Mouse (Mus musculus) layer of hippocampus, adult 9-10 months (tissue): ENCODE data around the gene Rbp4.

Experiments
- DNase-seq: peaks from one replicate; pipeline ENCODE4 v3.0.0; 2022; ENCODE audit warnings: low spot score

The Rbp4 gene

DNA sequence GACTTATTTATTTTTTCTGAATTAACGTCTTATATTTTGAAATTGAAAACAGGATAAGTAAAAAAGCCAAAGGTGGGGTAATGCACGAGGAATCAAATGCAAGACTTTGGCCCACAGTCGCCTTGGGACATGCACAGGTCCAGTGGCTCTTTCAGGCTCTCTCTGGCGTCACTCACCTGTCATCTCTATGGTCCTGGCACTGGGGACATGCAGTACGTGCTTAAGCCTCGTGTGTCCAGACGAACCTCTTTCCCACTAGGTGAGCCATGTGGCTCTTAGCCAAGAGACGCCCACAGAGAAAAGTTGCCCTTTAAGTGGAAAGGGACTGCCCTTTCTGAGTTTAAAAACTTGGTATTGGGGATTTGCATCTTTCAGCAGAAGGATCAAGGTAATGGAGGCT, 35.7 kb downstream of the Rbp4 start:
- DNase-seq: no peak

DNA sequence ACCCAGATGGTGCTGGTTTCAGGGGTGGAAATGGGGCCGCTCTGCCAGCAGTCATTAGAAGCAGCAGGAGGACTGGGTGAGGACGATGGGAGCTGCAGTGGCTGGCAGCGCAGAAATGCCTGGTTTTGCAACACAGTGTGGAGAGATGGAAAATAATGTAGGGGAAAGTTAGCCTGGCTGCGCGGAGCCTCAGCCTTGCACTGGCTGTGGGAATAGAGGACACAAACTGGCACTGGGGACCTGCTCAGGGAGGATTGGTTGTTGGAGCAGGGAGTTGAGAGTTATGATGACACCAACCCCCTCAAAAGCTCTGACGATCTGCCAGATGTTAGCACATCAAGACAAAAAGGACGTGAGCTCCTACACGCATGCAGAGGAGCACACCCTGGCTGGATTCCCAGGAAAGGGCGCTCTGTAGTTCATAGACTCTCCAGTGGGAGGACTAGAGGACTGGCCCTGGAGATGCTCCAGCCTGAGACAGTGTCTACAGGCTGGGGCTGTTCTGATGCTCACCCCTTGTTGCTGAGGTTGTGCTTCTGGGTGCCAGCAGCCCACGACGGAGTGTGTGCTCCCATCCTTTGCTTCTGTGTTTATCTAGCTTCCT, 38.0 kb downstream of the Rbp4 start:
- DNase-seq: peak; percentile 17

DNA sequence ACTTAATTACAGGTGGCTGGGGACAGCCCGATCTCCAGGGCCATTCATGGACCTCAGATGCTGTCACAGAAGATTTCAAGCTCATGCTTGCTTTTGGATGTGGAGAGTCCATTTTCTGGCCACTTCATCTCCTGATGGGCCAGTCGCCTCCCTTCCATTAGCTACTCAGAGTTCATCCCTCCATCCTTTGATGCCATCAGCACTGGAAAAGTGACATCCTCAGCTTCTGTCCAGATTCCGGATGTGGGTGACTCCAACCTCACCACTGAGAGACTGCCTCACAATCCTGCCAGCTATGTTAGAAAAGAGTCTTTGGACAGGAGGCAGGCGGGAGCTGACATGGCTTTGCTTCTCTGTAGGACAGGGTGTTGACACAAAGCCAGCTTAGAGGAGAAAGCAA, 39.2 kb downstream of the Rbp4 start:
- DNase-seq: no peak

DNA sequence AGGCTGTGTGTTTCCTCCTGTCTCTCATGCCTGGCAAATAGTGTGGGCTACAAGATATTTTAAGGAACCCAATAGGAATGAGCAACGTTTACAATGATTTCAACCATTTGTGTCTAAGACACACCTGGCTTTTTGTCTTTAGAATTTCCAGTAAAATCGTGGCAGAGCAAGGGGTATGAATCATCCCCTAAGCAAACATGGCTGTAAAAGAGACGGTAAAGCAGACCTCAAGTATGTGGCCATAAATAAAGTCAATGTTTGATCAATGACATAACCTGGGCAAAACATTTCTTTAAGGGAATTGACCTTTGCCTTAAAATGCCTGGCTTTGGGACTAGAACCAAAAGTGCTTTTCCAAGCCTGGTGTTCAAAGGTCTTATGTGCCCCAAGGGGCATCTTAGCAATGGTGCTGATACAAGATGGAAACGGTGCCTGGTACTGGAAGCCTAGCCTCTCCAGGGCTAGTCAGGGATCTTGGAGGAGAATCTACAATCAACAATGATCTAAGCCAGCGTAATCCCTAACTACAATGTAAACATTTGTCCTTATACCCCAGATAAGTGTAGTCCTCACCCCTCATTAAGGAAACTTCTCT, 42.1 kb downstream of the Rbp4 start:
- no peak for DNase-seq

DNA sequence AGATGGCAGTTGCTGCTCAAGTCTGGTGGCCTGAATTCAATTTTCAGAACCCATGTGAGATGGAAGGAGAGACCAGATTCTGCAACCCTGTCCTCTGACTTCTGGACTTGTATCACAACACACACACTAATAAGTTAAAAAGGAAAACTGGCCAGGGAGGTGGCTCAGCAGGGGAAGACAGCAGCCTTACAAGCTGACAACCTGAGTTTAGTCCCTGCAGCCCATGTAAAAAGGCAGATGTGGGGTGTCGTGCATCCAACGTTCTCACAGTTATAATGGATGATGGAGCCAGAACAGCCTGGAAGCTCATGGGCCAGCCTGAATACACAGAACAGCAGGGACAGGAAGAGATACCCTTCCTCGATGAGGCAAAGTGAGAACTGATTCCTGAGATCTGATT, 43.7 kb downstream of the Rbp4 start:
- no peak for DNase-seq

DNA sequence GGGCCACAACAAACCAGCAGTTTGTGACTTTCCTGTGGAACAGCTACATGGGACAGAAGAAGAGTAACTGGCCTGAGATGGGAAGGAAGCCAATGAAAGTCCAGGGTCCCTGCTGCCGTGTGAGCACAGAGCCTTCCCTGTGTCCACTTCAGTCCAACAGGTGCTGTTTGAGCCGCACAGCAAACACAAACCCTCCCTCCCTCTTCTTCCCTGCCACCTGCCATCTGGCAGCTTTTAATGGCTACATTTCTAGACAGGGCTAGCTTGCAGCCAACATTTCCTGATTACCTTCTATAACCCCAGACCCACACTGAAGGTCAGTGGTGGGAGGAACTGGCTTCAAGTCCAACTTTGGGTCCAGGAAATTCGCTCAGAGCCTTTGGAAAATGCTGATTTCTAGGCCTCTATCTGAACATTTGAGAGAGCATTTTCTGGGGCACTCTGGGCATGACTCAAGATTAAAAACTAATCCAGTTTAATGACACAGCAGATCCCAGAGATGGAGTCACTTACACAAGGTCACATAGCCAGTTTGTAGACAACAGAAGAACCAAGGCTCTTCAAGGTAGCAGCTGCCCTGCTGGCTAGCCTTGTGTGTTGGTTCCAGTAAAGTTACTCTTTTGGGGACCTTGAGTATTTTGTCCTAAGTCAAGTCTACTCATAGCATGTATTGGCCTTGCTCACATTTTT, 47.1 kb downstream of the Rbp4 start:
- DNase-seq: no peak

DNA sequence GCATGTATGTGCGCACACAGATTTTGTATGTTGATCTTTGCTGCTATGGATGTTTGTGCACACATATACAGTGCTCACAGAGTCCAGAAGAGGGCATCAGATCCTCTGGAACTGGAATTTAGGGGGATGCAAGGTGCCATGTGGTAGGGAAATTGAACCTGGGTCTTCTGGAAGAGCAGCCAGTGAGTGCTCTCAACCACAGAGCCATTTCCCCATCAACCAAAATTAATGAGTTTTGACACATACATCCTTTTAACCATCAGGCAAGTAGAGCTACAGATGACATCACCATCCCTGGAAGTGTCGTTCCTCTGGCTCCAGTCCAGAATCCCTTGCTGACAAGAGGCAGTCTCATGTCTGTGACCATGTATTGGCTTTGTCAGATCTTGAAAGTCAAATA, 48.8 kb downstream of the Rbp4 start:
- no peak for DNase-seq

DNA sequence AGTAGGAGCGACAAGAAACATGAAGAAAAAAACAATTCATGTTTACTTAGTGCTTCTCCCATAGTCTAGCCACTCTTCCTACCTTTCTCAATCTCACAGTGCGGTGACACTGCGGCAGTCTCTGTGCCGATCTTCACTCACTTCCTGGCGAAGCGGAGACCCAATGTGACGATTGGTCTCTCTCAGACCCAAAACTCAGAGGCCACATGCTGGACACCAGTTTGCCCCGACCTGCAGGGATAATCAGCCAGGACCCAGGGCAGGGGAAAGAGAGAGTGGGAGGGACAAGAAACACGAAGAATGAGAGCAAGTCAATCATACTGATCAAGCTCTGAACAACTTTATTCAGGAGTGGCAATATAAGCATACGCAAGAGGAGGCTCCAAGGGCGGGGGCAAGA, 50.0 kb downstream of the Rbp4 start:
- DNase-seq: no peak

DNA sequence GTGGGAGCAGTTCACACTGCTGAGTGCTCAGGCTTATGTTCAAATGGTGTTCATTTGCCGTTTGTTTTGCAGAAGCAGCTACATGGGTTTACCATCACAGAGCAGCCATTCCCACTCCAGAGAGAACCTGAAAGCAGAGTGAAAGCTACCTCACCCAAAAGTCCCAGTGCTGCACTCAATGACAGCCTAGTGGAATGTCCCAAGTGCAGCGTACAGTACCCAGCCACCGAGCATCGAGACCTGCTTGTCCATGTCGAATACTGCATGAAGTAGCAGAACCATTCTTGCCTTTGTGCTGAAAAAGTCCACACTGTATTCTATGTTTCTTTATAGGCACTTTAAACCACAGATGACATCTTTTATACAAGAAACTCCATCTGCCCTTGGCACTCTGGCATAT, 51.9 kb downstream of the Rbp4 start:
- DNase-seq: no peak
